Mouse (Mus musculus) urinary bladder, postnatal 4 days (tissue): ENCODE data around the gene Mpzl1.
A peak's percentile ranks its signal among the peaks of the same experiment; 100 is the strongest.

Experiments
- DNase-seq, 2 experiments: peaks; one replicate each; pipeline ENCODE4 v3.0.0; 2021 to 2022; ENCODE audit warnings: low spot score in 2 of 2

The Mpzl1 gene

DNA sequence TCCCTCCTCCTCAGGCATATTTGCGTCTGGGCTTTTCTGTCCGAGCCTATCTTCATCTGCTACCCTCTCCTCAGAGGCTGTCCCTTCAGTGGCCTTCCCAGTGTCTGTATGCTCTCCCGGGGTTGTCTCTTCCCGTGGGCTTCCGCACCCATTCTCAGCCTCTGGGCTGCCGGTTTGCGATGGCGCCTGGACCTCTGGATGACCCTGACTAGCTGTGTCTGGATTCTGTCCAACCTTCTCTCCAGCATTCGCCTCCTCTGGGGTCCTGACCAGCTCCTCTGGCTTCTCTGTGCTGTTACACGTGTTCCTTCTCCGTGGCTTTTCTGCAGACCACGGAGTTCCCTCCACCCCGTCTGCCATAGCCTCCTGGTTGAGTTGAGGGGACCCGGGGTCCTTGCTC is 21.1 kb upstream of the Mpzl1 start:
- no peak for DNase-seq

- no peak for DNase-seq
Measured at GRCm38 (mm10) chr1:165655022-165655421, 20.7 kb upstream of the Mpzl1 start.

DNA sequence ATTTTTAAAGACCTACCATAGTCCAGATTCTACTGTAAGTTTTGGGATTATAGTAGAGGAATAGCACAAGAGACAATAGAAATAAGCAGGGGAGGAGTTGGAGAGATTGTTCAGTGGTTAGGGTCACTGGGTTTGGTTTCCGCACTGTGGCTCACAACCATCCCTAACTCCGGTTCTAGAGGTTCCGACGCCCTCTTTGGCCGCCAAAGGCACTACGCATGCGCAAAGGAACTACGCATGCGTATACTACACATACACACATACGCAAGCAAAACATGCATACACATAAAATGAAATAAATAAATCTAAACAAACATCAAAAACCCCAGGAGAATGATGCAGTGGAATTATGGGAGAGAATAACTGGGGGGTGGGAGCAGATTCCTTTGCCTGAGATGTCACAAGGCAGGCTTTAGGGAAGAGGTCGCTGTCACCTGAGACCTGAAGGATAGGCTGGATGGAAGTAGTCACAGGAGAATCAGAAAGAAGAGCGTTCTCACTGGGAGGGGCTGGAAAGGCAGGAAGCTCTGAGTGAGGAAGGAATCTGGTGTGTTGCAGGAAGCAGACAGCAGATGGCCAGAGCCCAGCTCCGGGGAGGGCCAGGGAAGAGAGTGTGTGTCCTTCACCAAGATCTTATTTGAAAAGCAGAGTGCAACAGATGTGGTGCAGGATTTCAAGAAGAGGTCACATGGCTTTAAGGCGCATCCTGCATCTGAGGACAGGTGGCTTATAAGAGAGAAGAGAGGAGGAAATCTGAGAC is 19.0 kb upstream of the Mpzl1 start:
- no peak for DNase-seq

- no peak for DNase-seq
Measured at GRCm38 (mm10) chr1:165652507-165652906, 18.2 kb upstream of the Mpzl1 start.

DNA sequence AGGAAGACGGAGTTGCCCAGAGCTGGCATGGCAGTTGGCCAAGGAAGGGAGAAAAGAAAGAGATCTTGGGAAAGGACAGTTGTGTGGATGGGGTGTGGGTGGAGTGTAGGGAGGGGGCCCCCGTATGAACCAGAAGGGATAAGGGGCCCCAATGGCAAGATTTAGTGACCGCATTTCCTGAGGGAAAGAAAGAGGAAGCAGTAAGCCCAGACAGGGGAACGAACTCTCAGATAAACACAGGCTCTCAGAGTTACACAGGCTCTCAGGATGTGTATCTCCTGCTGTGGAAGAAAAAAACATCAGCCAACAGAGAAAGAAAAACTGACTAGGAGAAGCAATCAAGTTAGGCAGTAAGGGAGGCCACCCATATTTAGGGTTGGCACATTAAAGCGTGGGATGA is 16.8 kb upstream of the Mpzl1 start:
- no peak for DNase-seq

- DNase-seq: no peak
Measured at GRCm38 (mm10) chr1:165645102-165645501, 10.8 kb upstream of the Mpzl1 start.

DNA sequence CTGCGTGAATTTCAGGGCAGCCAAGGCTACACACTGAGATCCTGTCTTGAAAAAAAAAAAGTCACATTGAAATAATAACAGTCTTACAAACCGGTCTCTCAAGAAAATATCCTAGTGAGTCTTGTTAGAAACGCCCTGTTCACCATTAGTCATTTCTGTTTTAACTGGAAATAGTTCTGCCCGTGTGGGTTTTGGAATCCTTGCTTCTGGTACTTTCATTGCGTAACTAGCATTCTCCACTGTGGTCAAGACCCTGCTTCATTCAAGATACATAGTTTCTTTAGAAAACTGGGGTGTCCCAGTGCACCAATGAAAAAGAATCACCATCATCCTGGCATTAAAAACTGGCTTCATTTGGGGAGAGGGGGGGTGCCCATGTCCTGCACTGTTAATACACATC is 9.4 kb upstream of the Mpzl1 start:
- no peak for DNase-seq

- no peak for DNase-seq
Measured at GRCm38 (mm10) chr1:165642780-165643311, 8.5 kb upstream of the Mpzl1 start.

GRCm38 (mm10) chr1:165641786-165642771 is 7.7 kb upstream of the Mpzl1 start:
- peak; percentile 86 to 94 for DNase-seq

GRCm38 (mm10) chr1:165641271-165641771 is 7.0 kb upstream of the Mpzl1 start:
- peak; percentile 53 to 73 for DNase-seq

DNA sequence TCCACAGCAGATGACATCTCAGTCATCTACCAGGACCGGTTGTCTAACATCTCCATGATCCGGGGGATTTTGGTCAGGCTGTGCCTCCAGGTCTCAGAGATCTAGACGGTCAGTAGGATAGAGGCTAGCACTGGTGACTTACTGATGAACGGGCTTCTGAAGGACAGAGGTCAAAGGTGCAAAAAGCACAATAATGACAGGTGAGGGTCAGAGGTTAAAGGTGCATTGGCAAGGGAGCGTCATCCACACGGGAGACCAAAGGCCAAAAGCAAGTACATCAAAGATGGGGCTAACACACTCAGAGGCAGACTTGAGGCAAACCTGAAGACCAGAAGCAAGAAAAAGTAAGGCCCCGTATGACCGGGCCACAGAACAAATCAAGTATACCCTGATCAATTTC is 2.0 kb upstream of the Mpzl1 start:
- no peak for DNase-seq

DNA sequence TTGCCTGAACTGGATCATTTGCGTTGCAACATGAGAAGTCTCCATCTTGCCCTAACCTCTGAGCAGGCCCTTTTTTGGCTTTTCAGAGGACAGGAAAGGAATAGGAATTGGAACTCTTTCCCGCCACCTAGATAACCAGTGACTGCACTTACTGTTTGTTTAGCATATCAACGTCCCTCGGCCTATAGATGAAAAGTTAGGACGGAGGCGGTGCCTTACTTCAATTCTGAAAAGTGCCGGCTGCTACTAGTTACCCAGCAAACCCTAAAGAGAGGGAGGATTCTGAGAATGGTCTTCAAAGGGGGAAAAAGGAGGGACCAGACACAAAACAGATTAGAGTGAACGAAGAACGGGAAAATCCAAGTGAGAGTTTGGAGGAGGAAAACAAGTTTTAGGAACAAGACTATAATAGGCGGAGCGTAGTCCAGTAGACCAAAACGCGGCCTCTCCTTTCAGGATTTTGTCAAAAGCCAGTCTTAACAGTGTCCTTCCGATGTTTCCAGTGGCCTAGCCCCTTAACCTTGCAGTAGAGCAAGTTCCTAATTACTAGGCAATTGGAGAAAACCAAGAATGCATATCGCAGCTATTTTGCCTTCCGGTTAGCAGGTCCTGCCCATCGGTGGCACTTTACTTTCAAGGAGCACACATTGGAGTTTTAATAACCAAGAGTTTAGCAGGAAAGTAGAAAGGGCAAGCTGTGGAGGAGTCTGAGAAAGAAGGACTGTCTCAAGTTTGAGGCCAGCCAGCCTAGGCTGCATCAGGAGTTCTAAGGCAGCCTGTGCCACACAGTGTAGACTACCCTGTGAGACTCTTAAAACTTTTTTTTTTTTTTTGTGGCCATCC is 938 bp upstream of the Mpzl1 start:
- no peak for DNase-seq

- DNase-seq: no peak
Measured at GRCm38 (mm10) chr1:165633345-165633744, 993 bp downstream of the Mpzl1 start.

DNA sequence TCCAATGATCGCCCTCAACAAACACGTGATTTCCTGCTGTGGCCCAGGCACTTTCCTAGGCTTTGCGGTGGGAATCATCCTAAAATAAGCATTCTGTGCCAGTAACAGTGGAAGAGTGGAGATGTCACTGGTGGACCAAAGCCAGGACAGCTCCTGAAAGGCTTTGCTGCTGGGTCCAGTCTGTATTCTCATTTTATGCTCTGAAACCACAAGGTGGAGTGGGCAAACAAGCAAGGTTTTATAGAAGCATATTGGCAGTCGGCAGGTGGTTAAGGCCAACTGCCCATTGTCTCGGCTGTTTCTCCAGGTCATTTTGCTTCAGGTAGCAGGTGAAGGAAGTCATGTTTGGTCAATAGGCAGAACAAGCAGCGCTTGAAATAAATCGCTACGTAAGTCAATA is 3.2 kb downstream of the Mpzl1 start:
- no peak for DNase-seq

DNA sequence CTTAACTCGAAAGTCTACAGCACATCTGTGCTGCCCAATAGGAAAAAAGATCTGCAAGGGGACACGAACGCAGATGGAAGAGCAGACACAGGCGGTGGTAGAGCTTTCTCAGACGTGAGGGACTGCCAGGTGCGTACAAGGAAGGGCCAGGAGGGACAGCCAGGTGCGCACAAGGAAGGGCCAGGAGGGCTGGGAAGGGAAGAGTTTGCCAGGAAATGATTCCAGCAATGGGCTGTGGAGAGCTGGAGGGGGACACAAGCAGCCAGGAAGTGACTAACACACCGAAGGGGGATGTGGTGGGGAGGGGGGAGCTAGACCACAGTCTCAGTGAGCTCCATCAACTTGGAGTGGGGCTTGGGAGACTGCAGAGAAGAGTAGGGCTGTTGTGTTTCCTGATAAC is 4.4 kb downstream of the Mpzl1 start:
- no peak for DNase-seq

- no peak for DNase-seq
Measured at GRCm38 (mm10) chr1:165628603-165629002, 5.7 kb downstream of the Mpzl1 start.

DNA sequence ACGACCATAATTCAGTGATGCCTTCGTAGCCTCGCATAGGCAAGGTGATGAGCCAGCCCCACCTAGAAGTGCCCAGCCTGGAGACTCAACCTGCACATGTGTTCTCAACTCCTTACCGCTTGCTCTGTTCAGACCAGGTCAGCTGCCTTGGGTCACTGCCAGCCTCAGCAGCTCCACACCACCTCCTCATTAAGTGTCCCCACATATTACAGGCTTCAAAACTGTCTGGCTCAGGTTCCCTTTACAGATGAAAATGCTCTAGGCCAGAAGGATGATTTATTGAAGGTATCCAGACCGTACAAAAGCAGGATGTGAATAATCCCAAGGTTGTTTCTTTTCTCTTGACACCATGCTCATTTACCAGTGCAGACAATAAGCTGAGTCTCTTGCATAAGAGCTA is 8.4 kb downstream of the Mpzl1 start:
- DNase-seq: no peak

- DNase-seq: no peak
Measured at GRCm38 (mm10) chr1:165625058-165625457, 9.3 kb downstream of the Mpzl1 start.

DNA sequence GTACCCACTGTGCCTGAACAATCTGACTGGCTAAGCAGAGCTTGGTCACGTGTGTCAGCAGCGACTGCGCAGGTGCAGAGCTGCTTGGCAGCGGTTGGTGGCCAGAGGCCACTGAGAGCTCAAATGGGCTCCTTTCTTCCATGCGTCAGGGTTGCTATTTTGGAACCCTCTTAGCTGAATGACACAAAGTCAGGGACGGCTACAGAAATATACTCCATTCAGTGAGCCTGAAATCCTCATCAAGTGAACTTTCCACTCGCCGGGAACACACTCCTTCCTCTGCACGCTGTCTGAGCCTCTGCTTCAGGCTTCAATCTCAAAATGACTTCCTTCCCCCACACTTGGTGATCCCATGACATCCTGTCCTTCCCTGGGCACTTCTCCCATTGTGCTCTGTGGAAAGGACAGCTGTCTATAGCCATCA is 16.1 kb downstream of the Mpzl1 start:
- no peak for DNase-seq

- DNase-seq: no peak
Measured at GRCm38 (mm10) chr1:165617166-165617891, 17.0 kb downstream of the Mpzl1 start.

- DNase-seq: no peak
Measured at GRCm38 (mm10) chr1:165616652-165617051, 17.7 kb downstream of the Mpzl1 start.
